Mouse (Mus musculus) brain, embryonic 14.5 days (tissue): ENCODE results near the gene Sec31b.

ENCODE experiments used
- CTCF ChIP-seq: fragments of 200-500 bp; IDR thresholded peaks from 2 replicates; pipeline ENCODE4 v1.5.1; 2012; ENCODE audit warnings: inconsistent platforms, mild to moderate bottlenecking, moderate library complexity, borderline replicate concordance; ENCODE audit not compliant: insufficient read depth, insufficient read length; ENCODE audit errors: extremely low read depth
- POLR2A ChIP-seq: fragments of 200-500 bp; IDR thresholded peaks from 2 replicates; pipeline ENCODE4 v1.6.1; 2012; ENCODE audit warnings: mild to moderate bottlenecking, inconsistent platforms, borderline replicate concordance; ENCODE audit not compliant: poor library complexity, insufficient read depth, insufficient read length, severe bottlenecking; ENCODE audit errors: extremely low read depth

DNA sequence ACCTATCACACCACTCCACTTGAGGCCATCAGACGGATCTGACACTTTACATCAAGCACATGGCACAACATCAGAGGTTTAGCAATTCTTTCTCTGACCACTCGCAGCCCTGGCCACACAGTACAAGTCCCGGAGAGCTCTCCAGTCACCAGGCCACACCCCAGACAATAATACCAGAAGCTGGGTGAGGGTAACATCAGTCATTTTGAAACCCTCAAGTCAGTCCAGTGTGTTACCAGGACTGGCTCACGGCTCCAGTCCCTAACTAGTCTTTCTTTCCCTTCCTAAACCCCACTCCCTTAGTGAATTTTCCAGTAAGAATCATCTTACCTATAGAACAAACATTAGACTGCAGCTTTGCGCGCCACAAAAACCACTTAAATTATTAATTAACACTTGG, 15.6 kb downstream of the Sec31b start:
- TF ChIP-seq CTCF (no peak), POLR2A (no peak)
